Mouse (Mus musculus) left cerebral cortex, adult 11 months (tissue): Measurements from ENCODE around the gene Oat.
A peak's percentile ranks its signal among the peaks of the same experiment; 100 is the strongest.

Experiments used
- DNase-seq: peaks from one replicate; pipeline ENCODE4 v3.0.0; 2022; ENCODE audit warnings: low spot score

Gene Oat

DNA sequence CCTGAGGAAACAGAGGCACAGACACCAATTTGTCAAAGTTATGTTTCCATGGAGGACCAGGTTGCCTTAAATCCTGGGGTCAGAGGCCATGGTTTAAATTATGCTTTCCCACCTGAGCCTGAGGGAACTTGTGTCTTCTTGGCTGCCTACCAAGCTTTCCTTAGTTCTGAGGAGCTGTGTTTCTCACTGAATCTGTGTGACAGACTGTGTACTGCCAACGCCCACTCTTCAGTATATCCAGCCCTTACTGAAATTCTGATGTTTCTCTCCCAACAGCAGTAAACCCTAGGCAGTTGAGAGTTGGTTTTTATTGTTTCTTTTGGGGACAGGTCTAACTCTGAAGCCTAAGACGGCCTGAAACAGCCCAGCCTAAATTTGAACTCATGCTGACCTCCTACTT, 17.6 kb upstream of the Oat start:
- no peak for DNase-seq

GRCm38 (mm10) chr7:132589610-132590009, 13.4 kb upstream of the Oat start:
- no peak for DNase-seq

DNA sequence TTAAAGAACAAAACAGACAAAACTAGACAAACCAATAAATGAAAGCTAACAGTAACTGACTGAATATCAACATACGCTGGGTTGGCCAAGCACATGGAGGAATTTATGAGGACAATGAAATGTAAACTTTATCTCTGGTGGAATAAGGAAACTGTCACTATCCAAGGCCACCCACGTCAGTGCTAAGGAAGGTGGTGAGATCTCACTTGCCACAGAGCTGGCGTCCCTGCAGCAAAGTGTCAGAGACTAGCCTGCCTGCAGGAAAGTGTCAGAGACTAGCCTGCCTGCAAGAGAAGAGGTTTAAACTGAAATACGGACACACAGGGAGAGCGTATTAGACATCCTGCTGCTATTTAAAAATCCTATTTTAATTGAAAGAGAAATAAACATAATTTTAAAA, 11.0 kb upstream of the Oat start:
- DNase-seq, result no peak

- DNase-seq, result no peak
These were observed 9.7 kb upstream of the Oat start for GRCm38 (mm10) chr7:132585695-132586491.

- DNase-seq, result no peak
These were observed 5.2 kb upstream of the Oat start for GRCm38 (mm10) chr7:132581441-132581840.

DNA sequence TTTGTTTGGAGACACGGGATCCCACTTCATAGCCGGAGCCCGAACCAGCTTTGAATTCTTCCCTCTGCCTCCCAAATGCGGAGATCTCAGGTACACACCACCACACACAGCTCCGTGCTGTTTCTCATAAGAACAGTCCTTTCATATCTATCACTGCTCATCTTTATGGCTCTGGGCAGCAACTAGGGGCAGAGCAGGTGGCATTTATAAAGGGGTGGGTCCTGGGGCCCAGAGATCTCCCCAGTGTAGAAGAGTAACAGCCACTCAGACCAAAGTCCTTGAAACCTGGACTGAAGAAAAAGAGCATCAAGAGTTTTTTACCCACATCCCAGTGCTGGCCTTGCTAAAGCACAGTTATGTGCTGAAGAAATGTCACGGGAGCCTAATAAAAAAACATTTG, 4.3 kb upstream of the Oat start:
- DNase-seq, result no peak

- DNase-seq, result no peak
These were observed 693 bp upstream of the Oat start for GRCm38 (mm10) chr7:132576891-132577290.

DNA sequence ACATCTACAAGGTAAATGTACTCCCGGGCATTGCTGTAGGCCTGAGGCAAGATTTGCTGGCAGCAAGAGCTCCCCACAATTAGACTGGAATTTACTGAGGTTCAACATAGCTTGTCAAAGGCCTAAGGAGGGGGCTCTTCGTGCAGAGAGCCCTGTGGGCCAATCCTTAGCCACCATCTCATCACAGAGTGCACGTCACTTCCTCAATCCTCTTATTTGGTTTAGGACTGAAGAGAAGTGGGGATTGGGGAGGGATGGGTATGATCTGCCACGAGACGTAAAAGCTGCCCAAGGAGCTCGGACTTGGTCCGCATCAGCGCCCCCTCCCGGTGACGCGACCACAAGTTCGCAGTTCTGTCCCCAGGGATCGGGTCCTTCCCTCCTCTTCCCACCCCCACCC, 575 bp downstream of the Oat start:
- peak; percentile 80 for DNase-seq

GRCm38 (mm10) chr7:132574646-132575045, 1.6 kb downstream of the Oat start:
- DNase-seq, result no peak

GRCm38 (mm10) chr7:132573205-132573604, 3.0 kb downstream of the Oat start:
- no peak for DNase-seq

DNA sequence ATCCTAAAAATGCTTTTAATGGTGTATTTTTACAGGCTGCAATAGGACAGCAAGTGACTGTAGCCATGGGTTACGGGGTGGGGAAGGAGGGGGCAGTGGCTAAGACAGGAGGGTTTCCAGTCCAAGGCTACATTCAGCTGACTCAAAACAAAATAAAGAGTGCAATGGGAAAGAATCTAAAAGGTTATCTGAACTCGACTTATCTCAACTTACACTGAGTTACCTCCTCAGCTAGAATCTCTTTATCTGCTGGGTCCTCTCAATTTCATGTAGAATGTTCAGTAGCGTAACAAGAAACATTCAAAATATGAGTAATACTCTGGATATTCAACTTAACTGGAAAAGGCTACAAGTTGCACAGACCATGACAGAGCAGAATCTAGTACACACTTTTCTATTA, 3.5 kb downstream of the Oat start:
- DNase-seq, result no peak

GRCm38 (mm10) chr7:132571481-132571880, 4.7 kb downstream of the Oat start:
- DNase-seq, result no peak

GRCm38 (mm10) chr7:132570071-132570470, 6.1 kb downstream of the Oat start:
- DNase-seq, result no peak

- DNase-seq, result no peak
These were observed 7.4 kb downstream of the Oat start for GRCm38 (mm10) chr7:132568817-132569216.

DNA sequence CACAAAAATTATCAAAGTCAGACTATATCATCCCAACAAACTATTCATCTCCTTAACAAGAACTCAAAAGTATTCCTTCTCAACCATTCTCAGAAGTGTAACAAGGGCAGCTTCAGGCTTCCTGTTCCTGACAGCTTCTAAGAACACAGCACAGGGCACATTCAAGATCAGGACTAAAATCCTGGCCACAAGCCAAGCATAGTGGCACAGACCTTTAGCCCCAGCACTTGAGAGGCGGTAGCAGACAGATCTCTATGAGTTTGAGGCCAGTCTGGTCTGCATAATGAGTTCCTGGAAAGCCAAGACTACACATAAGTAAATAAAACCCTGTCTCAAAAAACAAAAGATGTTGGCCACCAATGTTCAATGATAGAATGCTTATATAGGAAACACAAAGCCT, 10.4 kb downstream of the Oat start:
- no peak for DNase-seq

DNA sequence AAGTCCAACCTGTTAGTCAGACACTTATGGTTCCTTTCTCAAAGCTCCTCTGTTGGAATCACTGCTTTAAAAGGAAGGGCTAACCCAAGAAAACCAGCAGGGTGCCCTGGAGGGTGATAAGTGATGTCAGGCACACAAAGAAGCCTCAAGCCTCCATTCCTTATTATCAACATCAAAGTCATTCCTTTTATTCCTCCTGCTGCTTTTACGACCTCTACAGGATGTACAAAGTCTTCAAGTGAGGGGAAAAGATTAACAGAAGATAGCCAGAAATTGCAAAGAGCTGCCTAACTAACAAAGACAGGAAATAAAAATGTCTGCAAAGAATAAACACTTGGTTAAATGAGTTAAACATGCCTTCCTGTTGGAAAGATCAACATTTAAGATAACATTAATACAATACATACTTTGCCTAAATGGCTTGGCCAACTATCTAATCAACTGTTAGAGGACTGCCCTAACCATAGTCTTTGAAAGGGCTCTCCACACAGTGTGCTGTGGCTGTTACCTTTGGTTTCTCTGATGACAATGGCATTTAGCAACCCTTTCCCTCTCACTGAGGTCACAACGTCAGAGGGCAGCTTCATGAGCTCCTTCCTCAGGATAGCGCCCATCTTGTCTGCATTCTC, 16.9 kb downstream of the Oat start:
- no peak for DNase-seq

DNA sequence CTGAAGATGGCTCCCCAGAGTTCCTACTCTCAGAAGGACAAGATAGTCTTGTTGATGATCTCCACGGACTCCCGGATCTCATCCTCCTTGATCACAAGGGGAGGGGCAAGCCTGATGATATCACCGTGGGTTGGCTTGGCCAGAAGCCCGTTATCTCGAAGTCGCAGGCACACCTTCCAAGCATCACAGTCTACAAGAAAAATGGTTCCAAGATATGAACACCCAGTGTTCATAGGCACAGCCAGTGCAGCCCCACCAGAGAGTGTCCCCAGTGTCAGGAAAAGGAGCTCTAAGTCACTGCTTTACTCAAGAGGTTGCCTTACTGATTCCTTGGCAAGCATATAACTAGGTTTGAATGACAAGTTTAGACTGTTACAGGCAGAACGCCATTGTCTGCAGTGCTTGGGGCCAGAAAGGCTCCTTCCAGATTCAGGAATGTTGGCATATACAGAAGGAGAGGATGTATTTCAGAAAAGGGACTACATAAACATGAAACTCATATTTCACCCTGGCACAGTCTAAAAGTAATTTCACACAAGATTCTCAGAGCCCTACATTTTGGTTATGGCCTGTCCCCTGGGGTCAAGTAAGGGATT, 18.0 kb downstream of the Oat start:
- DNase-seq, result no peak

GRCm38 (mm10) chr7:132556575-132556974, 19.6 kb downstream of the Oat start:
- no peak for DNase-seq

- DNase-seq, result no peak
These were observed 20.3 kb downstream of the Oat start for GRCm38 (mm10) chr7:132555911-132556310.

DNA sequence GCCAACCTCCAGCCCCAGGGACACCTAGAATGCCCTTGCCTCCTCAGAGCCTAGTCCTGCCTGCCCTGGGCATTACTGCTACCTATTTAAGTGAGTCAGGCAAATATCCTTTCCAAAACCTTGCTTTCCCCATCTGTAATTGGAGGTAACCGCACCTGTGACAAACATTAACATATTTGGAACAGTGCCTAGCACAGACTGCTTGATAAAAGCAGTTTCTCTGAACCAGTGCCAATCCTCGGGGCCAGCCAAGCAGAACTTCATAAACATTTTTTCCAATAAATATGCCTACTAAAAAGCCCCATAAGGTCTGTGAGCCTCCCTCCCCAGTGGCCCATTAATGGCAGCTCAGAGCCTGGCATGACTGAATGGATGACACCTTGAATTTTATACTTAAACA, 22.1 kb downstream of the Oat start:
- no peak for DNase-seq

- DNase-seq, result peak; percentile 96
These were observed 24.7 kb downstream of the Oat start for GRCm38 (mm10) chr7:132551351-132552126.

DNA sequence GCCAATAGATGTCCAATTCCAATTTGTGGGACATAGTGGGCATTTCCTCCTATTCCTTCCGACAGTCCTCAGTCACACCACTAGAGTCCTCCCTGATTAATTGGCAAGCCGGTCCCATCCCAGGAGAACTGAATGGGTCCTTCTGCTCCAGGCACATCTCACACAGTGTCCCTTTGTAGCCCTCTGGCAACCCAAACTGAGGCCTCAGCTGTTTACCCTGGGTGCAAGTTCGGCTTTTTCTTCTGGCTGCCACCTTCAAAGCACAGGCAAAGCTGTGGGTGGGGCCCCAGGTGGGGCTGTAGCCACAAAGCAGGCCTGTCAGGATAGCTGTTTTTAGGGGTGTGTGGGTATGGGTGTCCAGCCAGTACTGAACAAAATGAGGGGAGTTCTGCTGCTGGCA, 29.1 kb downstream of the Oat start:
- DNase-seq, result no peak

DNA sequence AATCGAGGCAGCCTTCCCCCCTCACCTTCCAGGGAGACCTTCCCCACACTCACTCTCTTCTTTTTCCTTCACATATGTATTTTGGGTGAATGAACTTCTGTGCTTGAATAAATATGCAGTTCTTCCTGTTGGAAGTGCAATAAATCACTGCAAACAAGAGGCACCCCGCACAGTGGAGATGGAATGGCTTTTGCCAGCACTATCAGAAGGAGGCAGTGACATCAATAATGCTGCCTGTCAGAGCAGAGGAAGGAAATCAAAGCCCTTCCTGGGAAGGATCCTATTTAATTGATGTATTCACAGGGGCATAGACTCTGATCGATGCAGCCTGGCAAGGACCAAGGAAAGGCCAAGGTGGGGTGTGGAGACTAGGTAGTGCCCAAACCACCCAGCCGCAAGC, 33.8 kb downstream of the Oat start:
- no peak for DNase-seq
